Mouse (Mus musculus): ENCODE results near the gene Mogs. TPM values are rescaled to one million over a fixed set of nuclear protein-coding genes. Genes with fewer than 3 reads are reported as not detected.
A peak's percentile ranks its signal among the peaks of the same experiment; 100 is the strongest.
"Not testable (repeated sequence)": the region's sequence is repeated elsewhere in the genome, so short reads cannot be mapped to it uniquely, and the experiment has no call there.

Mogs gene
- polyA plus RNA-seq, 1 experiment: 33.5 TPM

DNA sequence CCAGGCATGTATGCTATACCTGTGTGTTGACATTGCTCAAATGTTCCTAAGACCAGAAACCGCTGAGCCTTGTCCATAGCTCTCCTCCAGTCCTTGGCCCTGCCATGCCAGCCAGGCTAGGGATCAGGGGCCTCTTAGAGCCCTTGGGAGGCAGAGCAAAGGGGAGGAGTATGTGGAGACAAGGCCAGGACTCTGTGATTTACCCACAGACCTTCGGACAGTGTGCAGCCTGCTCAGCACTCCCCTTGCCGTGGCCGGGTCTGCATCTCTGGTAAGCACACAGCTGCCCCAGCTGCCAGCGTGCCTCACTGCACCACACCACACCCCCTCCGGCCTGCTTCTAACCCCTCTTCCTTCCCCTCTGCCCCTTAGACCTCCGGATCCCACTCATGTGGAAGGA is 32.0 kb downstream of the Mogs start:
- no peak overlapping the region for H3K27ac ChIP-seq (ENCODE audit: insufficient read depth, low read length)

DNA sequence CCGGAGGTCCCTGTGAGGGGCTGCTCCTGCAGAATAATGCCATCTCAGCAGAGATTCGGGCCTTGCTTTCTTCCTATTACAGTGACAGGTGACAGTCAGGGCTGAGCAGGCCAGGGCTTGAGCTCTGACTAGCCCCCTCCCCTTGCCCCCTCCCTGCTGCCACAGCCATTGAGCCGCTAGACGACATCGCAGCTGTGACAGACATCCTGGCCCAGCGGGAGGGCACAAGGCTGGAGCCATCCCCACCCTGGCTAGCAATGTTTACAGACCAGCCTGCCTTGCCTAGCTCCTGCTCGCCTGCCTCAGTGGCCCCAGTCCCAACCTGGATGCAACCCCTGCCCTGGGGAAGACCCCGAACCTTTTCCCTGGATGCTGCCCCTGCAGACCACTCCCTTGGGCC is 36.4 kb downstream of the Mogs start:
- TF ChIP-seq CTCF (IDR thresholded peaks at IDR 0.05; ENCODE audit: borderline replicate concordance, insufficient read depth, low read depth, low read length) (no peak), POLR2A (IDR thresholded peaks at IDR 0.05; ENCODE audit: borderline replicate concordance, insufficient read depth, low read length) (no peak)
- H3K27me3 ChIP-seq (ENCODE audit: control insufficient read depth, insufficient read depth, low read length): no peaks in the 10 kb centered on the region
- DNase-seq: no peak
- 24% methylated on average over 8 of the region's 8 CpGs for WGBS
- H3K4me1 ChIP-seq (ENCODE audit: control insufficient read depth, insufficient read depth, low read length): no peaks in the 10 kb centered on the region
- no peak overlapping the region for H3K27ac ChIP-seq (ENCODE audit: insufficient read depth, low read length)
- H3K4me3 ChIP-seq (replicated peaks; ENCODE audit: insufficient read depth, low read depth, low read length): no peak overlapping the region

More for the DNA sequence above, 32.0 kb downstream of the Mogs start:
- H3K4me3 ChIP-seq (replicated peaks; ENCODE audit: insufficient read depth, low read depth, low read length): no peak overlapping the region
- H3K4me1 ChIP-seq (ENCODE audit: control insufficient read depth, insufficient read depth, low read length): no peaks in the 10 kb centered on the region
- WGBS: 55% methylated on average over 7 of the region's 7 CpGs
- no peaks in the 10 kb centered on the region for H3K27me3 ChIP-seq (ENCODE audit: control insufficient read depth, insufficient read depth, low read length)
- DNase-seq: no peak
- TF ChIP-seq CTCF (IDR thresholded peaks at IDR 0.05; ENCODE audit: borderline replicate concordance, insufficient read depth, low read depth, low read length) (no peak), POLR2A (IDR thresholded peaks at IDR 0.05; ENCODE audit: borderline replicate concordance, insufficient read depth, low read length) (no peak)

DNA sequence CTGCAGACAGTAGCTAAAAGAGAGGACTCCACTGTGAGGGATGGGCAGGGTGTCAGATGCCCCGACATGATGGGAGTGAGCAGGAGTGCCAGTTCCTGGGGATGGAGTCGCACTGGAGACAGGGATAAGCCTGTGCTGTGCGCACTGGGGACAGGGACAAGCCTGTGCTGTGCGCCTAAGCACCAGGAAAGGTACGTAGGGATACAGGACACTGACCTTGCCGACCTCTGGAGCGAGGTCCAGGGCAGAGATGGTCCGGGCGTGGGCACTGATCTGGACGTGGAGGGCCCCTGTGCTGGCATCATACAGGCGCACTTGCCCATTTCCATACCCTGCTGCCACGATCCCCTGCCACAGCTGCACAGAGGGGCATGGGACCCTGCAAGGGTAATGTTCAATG is 37.7 kb downstream of the Mogs start:
- DNase-seq: no peak
- TF ChIP-seq POLR2A (IDR thresholded peaks at IDR 0.05; ENCODE audit: borderline replicate concordance, insufficient read depth, low read length) (no peak), CTCF (IDR thresholded peaks at IDR 0.05; ENCODE audit: borderline replicate concordance, insufficient read depth, low read depth, low read length) (no peak)
- H3K27me3 ChIP-seq (ENCODE audit: control insufficient read depth, insufficient read depth, low read length): no peaks in the 10 kb centered on the region
- no peaks in the 10 kb centered on the region for H3K4me1 ChIP-seq (ENCODE audit: control insufficient read depth, insufficient read depth, low read length)
- WGBS: 91% methylated on average over 12 of the region's 12 CpGs
- no peak overlapping the region for H3K4me3 ChIP-seq (replicated peaks; ENCODE audit: insufficient read depth, low read depth, low read length)
- no peak overlapping the region for H3K27ac ChIP-seq (ENCODE audit: insufficient read depth, low read length)

DNA sequence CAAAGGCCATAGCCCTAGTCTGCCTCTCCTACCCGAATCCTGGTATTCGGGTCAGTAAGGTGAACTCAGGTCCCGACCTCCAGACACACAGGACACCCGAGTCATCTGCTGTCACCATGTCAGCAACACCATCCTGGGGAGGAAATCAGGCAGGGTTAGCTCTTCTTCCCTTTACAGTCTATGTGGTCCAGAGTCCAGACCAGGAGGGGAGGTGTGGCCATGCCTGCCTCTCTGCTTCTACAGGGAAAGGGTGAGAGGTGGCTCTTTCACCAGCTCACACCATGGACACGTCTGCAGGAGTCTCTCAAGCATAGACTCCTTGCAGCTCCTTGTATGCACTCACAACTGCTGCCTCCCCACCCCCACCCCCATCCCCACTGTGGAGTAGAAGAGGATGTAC is 38.2 kb downstream of the Mogs start:
- no peaks in the 10 kb centered on the region for H3K27me3 ChIP-seq (ENCODE audit: control insufficient read depth, insufficient read depth, low read length)
- TF ChIP-seq POLR2A (IDR thresholded peaks at IDR 0.05; ENCODE audit: borderline replicate concordance, insufficient read depth, low read length) (no peak), CTCF (IDR thresholded peaks at IDR 0.05; ENCODE audit: borderline replicate concordance, insufficient read depth, low read depth, low read length) (no peak)
- H3K27ac ChIP-seq (ENCODE audit: insufficient read depth, low read length): no peak overlapping the region
- WGBS: 77% methylated on average over 5 of the region's 5 CpGs
- DNase-seq: no peak
- H3K4me3 ChIP-seq (replicated peaks; ENCODE audit: insufficient read depth, low read depth, low read length): no peak overlapping the region
- no peaks in the 10 kb centered on the region for H3K4me1 ChIP-seq (ENCODE audit: control insufficient read depth, insufficient read depth, low read length)

DNA sequence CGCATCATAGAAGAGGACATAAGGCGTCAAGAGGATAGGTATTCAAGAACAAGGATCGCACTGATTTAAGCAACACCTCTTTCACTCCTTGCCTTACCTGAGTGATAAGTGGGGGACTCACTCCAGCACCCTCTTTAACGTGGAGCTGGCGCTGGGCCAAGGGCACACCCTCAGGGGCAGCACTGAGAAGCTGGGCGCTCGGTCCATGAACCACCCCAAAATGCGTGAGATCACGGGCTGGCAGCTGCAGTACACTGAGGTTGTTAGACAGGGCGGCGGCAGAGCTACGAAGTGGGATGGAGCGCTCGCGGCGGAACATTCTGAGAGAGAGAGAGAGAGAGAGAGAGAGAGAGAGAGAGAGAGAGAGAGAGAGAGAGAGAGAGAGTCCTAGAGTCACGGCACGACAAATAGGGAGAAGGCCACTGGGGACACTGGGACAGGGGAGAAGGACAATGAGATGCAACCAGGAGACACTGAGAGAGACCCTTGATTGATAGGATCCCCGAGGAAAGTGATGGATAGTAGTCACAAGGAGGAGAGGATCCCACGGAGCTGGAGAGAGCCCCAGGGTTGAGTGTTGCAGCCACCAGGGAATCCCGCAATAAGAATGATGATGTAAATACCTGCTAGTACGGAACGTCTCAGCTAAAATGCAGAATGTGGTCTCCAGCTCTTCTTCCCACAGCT is 40.4 kb downstream of the Mogs start:
- 8% methylated on average over 23 of the region's 23 CpGs for WGBS
- peak overlapping the region; percentile 89 for H3K4me3 ChIP-seq (replicated peaks; ENCODE audit: insufficient read depth, low read depth, low read length)
- no peaks in the 10 kb centered on the region for H3K4me1 ChIP-seq (ENCODE audit: control insufficient read depth, insufficient read depth, low read length)
- no peak for TF ChIP-seq CTCF (IDR thresholded peaks at IDR 0.05; ENCODE audit: borderline replicate concordance, insufficient read depth, low read depth, low read length)
- TF ChIP-seq POLR2A (IDR thresholded peaks at IDR 0.05; ENCODE audit: borderline replicate concordance, insufficient read depth, low read length): no peak
- DNase-seq: peak; percentile 36 to 46
- no peak overlapping the region for H3K27ac ChIP-seq (ENCODE audit: insufficient read depth, low read length)
- no peaks in the 10 kb centered on the region for H3K27me3 ChIP-seq (ENCODE audit: control insufficient read depth, insufficient read depth, low read length)

DNA sequence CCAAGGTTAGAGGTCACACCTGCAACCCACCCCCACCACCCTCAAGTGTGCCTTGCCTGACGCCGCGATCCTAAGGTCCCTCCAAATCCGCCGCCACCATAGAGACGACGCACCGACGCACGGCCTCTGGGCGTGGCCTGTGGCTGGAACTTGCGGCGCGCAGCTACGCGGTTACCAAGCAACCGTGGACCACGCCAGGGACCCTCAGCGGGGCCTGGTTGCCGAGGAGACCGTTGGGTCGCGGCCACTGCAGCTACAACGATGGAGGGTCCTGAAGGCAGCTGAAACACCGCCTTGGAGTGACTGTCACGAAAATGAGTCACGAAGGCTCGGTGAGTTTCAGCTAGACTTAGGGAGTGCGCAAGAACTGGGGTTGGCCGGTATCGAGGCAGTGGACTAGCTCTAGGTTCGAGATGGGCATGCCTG is 41.0 kb downstream of the Mogs start, which contains the start of the genes Wdr54 and 1700003E16Rik:
Gene Wdr54, minus strand, starts transcription at position 139 of the 426 bp plus-strand sequence.
Gene 1700003E16Rik, plus strand, starts transcription at position 146 of the 426 bp plus-strand sequence.
- H3K27ac ChIP-seq (ENCODE audit: insufficient read depth, low read length): no peak within 1 kb of the TSS
- peak within 1 kb of the TSS; percentile 89 for H3K4me3 ChIP-seq (replicated peaks; ENCODE audit: insufficient read depth, low read depth, low read length)
- TF ChIP-seq CTCF (IDR thresholded peaks at IDR 0.05; ENCODE audit: borderline replicate concordance, insufficient read depth, low read depth, low read length) (no peak), POLR2A (IDR thresholded peaks at IDR 0.05; ENCODE audit: borderline replicate concordance, insufficient read depth, low read length) (peak; percentile 48; the same call in 1 of the 2 replicates)
- no peaks in the 10 kb centered on the region for H3K4me1 ChIP-seq (ENCODE audit: control insufficient read depth, insufficient read depth, low read length)
- H3K27me3 ChIP-seq (ENCODE audit: control insufficient read depth, insufficient read depth, low read length): no peaks in the 10 kb centered on the region
- peak; percentile 73 to 78 for DNase-seq
- under 1% methylated on average over 32 of the region's 32 CpGs for WGBS

DNA sequence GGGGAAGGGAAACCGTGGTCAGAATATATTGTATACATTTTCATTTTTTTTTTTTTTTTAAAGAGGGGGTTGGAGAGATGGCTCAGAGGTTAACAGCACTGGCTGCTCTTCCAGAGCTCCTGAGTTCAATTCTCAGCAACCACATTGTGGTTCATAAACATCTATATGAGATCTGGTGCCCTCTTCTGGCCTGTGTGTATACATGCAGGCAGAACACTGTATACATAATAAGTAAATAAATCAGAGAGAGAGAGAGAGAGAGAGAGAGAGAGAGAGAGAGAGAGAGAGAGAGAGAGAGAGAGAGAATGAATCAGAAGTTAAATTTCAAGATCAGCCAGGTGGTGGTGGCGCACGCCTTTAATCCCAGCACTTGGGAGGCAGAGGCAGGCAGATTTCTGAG is 44.2 kb downstream of the Mogs start:
- peak; percentile 1; the same call in 1 of the 2 replicates for TF ChIP-seq CTCF (IDR thresholded peaks at IDR 0.05; ENCODE audit: borderline replicate concordance, insufficient read depth, low read depth, low read length)

DNA sequence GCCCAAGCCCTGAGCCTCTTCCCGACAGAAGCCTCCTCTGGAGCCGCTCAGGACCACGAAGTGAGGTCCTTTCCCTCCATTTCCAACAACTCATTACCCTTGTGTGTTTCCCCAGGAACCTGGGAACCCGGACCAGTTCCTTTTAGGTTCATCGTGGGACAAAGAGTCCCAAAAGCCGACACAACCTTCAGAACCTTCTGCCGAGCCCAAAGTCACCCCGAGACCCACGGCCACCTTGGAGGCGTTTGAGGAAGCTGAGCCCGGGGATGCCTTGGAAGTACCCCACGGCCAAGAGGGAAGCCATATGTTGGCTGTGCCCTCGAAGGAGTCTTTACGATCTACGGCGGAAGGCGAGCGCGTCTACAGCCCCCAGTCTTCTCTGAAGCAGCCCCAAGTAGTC is 46.1 kb downstream of the Mogs start:
- H3K27ac ChIP-seq (ENCODE audit: insufficient read depth, low read length): no peak overlapping the region
- no peak overlapping the region for H3K4me3 ChIP-seq (replicated peaks; ENCODE audit: insufficient read depth, low read depth, low read length)
- 18% methylated on average over 19 of the region's 19 CpGs for WGBS

More for the DNA sequence above, 44.2 kb downstream of the Mogs start:
- H3K4me1 ChIP-seq (ENCODE audit: control insufficient read depth, insufficient read depth, low read length); H3K4me3 ChIP-seq (replicated peaks; ENCODE audit: insufficient read depth, low read depth, low read length); H3K27me3 ChIP-seq (ENCODE audit: control insufficient read depth, insufficient read depth, low read length); DNase-seq; H3K27ac ChIP-seq (ENCODE audit: insufficient read depth, low read length): not testable (repeated sequence)
- 21% methylated on average over 3 of the region's 3 CpGs for WGBS

More for the DNA sequence above, 46.1 kb downstream of the Mogs start:
- no peak for DNase-seq
- 0 out of 2 replicates have a peak, but pooled peaks cover 7% of the 10 kb centered on the region for H3K4me1 ChIP-seq (ENCODE audit: control insufficient read depth, insufficient read depth, low read length)
- H3K27me3 ChIP-seq (ENCODE audit: control insufficient read depth, insufficient read depth, low read length): no peaks in the 10 kb centered on the region
- TF ChIP-seq POLR2A (IDR thresholded peaks at IDR 0.05; ENCODE audit: borderline replicate concordance, insufficient read depth, low read length) (no peak), CTCF (IDR thresholded peaks at IDR 0.05; ENCODE audit: borderline replicate concordance, insufficient read depth, low read depth, low read length) (no peak)
